Mouse (Mus musculus): ENCODE data around the gene 4930451I11Rik. TPM values are rescaled to one million over a fixed set of nuclear protein-coding genes. Genes with fewer than 3 reads are reported as not detected.

The 4930451I11Rik gene
- total RNA-seq, 2 experiments from 2014 or later: not detected

DNA sequence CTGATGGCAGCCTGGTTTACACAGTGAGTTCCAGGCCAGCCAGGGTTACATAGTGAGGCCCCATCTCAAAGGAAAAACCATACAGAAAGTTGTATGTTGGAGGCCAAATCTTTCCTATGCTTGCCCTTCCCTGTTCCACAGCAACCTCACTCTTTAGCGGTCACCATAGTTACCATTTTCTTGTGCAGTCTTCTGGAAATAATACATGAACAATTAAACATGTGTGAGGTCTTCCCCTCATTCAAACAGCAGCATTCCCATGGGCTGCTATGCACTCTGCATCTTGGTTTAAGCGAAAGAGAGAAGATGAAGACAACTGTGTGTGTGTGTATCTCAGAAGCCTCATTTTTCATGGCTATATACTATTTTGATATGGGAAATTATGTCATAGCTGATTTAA, 14.1 kb upstream of the 4930451I11Rik start:
- intact Hi-C loops (cut with DNase I): no loop called here

DNA sequence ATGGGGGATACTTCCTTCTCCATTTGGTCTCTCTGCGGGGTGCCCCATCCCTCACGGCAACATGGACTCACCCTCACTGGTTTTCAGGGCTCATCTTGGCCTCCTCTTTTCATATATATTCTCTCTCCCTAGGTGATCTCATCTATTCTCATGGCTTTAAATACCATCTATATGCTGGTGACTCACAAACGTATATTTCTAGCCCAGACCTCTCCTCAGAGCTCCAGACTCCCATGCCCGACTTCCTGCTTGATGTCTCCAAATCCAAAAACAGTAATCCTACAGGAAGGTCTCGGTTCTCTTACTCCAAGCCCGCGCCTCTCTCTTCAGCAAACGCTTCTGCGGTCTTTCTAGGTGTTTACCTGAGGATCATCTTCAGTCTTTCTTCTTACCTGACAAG, 11.8 kb upstream of the 4930451I11Rik start:
- no peak for DNase-seq
- intact Hi-C loops (cut with DNase I): no loop called here

More for the DNA sequence above, 14.1 kb upstream of the 4930451I11Rik start:
- no peak for DNase-seq

GRCm38 (mm10) chr7:126833294-126833693, 1.9 kb upstream of the 4930451I11Rik start:
- intact Hi-C loops (cut with DNase I): loop anchor here (2.0 to 5.0 kb wide), 2 partner anchors 54 to 130 kb away; no protein-coding TSS in a partner anchor
- DNase-seq: no peak

DNA sequence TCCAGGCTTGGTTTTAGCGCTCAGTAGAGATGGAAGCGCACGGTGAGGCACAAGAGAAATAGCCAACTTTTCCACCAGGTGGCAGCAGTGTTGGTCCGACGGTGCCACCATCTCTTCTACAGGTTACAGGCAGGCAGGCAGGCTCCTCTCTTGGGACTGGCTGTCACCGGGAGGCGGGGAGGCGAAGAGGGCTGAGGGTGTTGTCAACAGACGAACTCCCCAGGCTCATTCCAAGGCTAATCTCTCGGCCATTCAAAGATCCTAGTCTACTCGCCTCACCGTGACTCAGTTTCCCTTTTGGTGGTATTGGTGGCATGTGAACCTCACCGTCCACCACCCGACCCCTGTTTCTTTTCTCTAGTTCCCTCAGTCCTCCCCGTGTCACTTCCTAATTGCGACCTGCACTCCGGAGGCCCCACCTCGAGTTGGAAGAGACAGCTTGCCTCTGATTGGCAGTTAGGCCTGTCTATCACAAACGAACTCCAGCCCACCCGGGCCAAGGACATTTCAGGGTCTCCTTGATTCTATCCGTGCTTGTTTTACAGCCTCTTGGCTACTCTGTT, 678 bp upstream of the 4930451I11Rik start:
- peak; percentile 76 to 86 for DNase-seq
- intact Hi-C loops (cut with DNase I): loop anchor here (1.0 to 5.0 kb wide), 3 partner anchors 55 to 278 kb away; no protein-coding TSS in a partner anchor

- intact Hi-C loops (cut with DNase I): no loop called here
- DNase-seq: no peak
Observed at GRCm38 (mm10) chr7:126825952-126826351, 5.5 kb downstream of the 4930451I11Rik start.

DNA sequence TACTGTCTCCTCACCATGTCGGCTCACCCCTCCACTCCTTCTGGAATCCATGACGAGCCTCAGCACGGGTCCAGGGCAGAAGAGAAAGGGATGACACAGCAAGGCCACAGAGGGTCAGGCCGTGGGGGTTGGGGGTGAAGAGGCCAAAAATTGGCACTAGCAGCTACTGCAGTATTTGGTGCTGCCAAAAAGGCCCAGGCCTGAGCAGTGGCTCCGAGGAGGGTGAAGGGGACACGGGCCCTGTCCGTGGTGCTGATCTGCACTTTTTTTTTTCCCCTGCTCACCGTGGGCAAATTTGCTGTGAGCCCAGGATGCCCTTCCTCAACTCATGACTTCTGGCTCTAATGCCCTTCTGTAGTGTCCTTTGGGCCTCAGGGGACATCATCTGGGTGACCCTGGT, 6.0 kb downstream of the 4930451I11Rik start:
- DNase-seq: peak in 1 of 2 experiments; percentile 55
- intact Hi-C loops (cut with DNase I): no loop called here

DNA sequence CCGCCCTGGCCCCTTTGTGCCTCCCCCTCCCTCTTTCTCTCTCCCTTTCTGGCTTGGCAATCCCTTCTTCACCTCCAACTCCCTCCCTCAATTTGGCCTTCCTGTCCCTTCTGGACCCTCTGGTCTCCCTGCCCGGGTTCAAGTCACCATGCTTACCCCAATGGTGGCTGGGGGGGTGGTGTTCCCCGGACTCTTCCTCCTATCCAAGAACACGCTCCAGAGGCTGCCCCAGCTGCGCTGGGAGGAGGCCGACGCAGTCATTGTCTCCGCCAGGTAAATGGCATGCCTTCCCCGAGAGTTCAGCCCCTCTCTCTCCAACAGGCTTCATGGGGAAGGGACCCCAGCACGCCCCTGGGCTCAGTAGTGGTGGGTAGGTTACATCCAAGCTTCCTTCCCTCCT, 7.5 kb downstream of the 4930451I11Rik start:
- intact Hi-C loops (cut with DNase I): loop anchor here (2.0 to 5.0 kb wide), 3 partner anchors 123 to 281 kb away; partner anchors contain the start of genes Asphd1 and Maz

DNA sequence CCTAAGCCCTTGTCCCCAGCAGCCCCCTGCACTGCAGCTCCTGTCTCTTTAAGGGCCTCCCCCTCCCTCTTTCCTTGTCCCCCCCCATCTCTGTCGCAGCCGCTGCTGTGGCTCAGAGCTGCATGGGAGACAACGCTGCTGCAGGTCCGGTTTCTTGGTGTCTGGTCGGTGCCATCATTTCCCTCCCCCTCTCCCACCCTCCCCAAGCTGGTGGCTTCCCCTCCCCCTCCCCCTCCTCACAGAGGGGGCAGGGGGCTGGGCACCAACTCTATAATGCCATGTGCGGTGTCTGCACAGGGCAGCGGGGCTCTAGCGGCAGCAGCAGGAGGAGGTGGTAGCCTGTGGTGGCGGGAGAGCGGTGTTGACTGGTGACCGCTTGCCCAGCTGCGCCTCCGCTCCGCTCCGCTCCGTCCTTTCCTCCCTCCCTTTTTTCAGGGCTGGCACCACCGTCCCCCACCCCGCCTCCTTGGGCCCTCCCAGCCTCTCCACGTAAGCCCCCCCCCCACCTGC, 8.2 kb downstream of the 4930451I11Rik start:
- intact Hi-C loops (cut with DNase I): loop anchor here (2.0 to 5.0 kb wide), 3 partner anchors 124 to 282 kb away; partner anchors contain the start of genes Asphd1 and Maz

More for the DNA sequence above, 7.5 kb downstream of the 4930451I11Rik start:
- DNase-seq: no peak

DNA sequence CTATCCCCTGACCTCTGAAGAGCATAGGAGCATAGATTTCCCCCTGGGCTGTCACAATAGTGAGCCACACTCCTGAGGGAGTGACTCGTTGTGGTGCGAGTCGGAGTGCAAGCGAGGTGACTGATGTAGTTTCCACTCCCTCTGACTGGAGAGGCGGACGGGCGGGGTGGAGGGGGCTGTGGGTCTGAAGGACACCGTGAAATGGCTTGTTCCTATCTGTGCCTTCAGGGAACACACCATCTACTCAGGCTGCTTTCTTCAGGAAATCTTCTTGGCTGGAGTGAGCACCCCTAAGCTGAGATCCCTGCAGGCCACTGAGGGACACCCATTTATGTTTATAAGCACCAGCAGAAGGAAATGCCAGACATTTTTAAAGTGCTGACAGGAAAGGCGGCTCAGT, 8.7 kb downstream of the 4930451I11Rik start:
- DNase-seq: no peak

More for the DNA sequence above, 8.2 kb downstream of the 4930451I11Rik start:
- DNase-seq: no peak

GRCm38 (mm10) chr7:126821835-126822511, 9.5 kb downstream of the 4930451I11Rik start:
- intact Hi-C loops (cut with DNase I): loop anchor here (1.0 to 5.0 kb wide), 4 partner anchors 125 to 283 kb away; partner anchors contain the start of genes Asphd1 and Maz
- DNase-seq: peak; percentile 82 to 91

More for the DNA sequence above, 8.7 kb downstream of the 4930451I11Rik start:
- intact Hi-C loops (cut with DNase I): loop anchor here (1.0 to 5.0 kb wide), 4 partner anchors 125 to 282 kb away; partner anchors contain the start of genes Asphd1 and Maz

- intact Hi-C loops (cut with DNase I): no loop called here
Observed at GRCm38 (mm10) chr7:126818818-126819217, 12.6 kb downstream of the 4930451I11Rik start.

DNA sequence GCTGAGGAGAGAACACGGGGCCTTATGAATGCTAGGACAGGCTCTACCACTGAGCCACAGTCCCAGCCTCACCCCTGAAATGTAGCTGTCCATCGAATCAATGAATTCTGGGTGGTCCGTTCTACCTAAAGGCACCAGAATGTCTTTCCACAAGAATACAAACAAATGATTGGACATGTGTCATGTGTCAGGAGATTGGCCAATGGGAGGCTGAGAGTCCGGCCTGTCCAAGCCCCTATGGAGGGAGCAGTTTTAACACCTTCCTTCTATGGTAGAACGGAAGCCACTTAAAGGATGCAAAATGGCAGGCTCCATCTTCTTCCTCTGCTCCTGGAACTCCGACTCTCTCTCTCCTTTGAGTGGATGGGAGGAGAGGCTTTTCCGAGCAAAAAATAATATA, 13.8 kb downstream of the 4930451I11Rik start:
- DNase-seq: no peak
- intact Hi-C loops (cut with DNase I): no loop called here

More at GRCm38 (mm10) chr7:126818818-126819217, 12.6 kb downstream of the 4930451I11Rik start:
- no peak for DNase-seq

DNA sequence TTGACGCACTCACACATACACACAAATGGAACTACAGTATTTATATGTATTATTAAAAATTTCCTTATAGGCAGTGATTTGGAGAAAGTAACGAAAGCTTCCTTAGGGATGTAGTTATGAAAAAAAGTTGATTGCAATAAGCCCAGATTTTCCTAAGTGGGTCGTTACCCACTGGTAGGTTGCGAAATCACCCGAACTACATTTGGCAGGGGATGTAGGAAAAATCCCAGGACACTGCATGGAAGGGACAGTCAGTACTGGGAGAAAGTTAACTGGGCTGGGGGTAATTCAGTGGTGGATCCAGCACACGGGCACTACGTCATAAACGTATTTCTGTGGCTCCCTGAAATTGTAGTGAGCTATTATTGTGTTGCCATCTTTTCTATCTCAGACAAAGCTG, 14.9 kb downstream of the 4930451I11Rik start:
- no peak for DNase-seq

DNA sequence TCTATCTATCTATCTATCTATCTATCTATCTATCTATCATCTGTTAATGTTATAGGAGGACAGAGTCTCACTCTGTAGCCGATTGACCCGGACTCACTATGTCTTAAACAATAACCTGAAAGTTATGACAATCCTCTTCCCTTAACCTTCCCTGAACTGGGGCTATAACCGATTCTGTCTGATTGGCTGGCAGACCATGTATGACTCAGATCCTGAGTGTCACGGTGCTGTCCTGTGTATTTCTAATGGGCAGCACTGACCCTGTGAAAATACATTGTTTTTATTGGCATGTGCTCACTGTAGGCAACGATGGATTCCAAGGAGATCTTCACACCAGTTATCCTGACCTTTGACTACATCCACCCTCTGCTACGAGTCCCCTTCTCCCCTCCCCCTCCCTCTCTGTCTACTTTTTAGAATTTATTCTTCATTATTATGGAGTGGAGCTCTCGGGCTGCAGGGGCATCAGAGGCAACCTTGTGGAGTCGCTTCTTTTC, 15.7 kb downstream of the 4930451I11Rik start:
- intact Hi-C loops (cut with DNase I): no loop called here
- DNase-seq: no peak

More for the DNA sequence above, 14.9 kb downstream of the 4930451I11Rik start:
- intact Hi-C loops (cut with DNase I): no loop called here

- intact Hi-C loops (cut with DNase I): no loop called here
- DNase-seq: no peak
Observed at GRCm38 (mm10) chr7:126809723-126810369, 21.6 kb downstream of the 4930451I11Rik start.

DNA sequence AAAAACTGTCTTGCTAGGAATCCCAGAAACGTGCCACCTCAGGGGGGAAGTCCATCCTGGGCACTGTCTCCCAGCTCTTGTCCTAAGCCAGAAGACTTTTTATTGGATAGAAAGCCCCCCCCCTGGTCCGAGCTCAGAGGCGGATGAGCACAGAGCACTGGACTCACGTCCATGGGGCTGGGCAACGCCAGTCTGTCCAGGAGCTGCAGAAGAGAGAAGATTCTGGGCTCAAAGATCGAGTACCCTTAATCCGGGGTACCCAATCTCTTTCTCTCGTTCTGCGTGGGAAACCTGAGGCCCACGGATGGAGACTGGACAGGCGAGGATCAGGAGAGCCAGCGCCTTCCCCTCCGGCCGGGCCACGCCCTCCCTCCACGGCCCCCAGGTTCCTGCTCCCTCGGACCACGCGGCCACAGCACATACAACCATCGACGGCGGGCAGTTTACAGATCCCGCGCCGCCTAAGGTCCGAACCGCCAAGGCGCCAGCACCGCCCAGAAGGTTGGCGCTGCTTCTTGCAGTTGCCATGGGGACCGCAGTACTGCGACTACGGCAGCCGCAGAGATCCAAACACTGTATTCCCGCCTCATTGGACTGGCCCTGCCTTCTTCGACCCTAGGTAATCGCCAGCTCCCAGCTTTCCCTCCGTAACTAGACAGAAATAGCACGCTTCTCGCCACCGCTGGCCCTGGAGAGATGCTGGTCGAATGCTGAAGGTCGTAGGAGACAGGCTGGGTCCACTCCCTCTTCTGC, 22.6 kb downstream of the 4930451I11Rik start:
- peak; percentile 93 to 94 for DNase-seq
- intact Hi-C loops (cut with DNase I): no loop called here

DNA sequence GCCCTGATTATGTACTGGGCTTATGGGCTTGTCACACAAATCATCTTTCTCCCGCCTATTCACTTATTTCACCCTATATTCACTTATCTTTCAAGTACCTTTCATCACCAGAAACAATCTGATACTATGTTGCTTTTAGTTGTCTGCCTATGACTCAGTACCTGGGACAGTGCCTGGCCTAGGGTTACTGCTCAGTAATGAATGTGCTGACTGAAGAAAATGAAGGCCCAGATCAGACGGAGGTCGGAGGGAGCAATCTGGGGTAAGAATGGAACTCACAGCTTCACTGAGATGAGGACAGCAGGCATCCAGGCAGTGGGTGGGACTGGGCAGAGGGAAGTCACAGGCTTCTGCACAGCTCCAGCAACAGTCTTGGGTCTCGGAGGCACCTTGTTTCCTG, 24.0 kb downstream of the 4930451I11Rik start:
- intact Hi-C loops (cut with DNase I): no loop called here
- no peak for DNase-seq

DNA sequence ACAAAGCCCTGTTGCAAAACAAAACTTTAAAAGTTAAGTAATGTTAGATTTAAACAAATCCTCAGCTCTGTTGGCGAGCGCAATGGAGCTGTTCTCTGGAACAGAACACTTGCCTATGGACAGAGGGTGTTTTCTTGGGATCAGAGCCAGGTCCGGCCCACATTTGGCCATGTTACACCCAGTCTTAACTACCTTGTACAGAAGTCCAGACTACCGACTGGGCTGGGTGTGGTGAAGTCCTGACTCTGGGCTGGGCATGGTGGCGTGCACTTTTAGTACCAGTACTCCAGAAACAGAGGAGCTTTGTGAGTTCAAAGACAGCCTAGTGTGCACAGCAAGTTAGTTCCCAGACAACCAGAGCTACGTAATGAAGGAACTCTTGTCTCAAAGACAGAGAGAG, 24.5 kb downstream of the 4930451I11Rik start:
- intact Hi-C loops (cut with DNase I): no loop called here
- no peak for DNase-seq

GRCm38 (mm10) chr7:126803751-126804150, 27.7 kb downstream of the 4930451I11Rik start:
- no peak for DNase-seq
- intact Hi-C loops (cut with DNase I): no loop called here

DNA sequence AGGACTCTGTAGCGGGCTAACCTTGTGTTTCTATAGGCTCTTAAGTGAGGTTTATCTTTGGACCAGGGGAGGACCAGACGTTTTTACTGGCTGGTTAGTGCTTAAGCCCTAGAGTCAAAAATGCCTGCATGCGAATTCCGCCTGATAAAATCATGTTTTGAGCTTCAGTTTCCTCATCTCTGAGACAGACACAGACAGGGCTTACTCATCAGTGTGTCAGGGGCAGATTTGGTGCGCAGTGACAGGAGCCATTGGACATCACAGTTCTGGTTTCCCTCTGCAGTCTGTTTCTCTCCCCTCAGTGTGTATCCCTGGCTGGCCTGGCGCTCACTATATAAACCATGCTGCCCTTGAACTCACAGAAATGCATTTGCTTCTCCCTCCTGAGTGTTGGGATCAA, 28.3 kb downstream of the 4930451I11Rik start:
- intact Hi-C loops (cut with DNase I): no loop called here
- no peak for DNase-seq
